Comparison of ENCODE assay signal across 22 mouse cellular contexts in genomic region chr8:106046872-106047559, GRCm38 (mm10). TPM values are rescaled to one million over a fixed set of nuclear protein-coding genes. Genes with fewer than 3 reads are reported as not detected.
DNase-seq lines count a peak whose midpoint lies in the region; ATAC-seq and TF ChIP-seq lines count a peak whose summit lies in the region.
"Had no signal": no experiment of that assay in that cellular context is flagged by ENCODE, and none has a peak within 500 bp of the region (broad histone marks: within the 10 kb centered on the region; RNA-seq: fewer than 3 reads in every experiment).

No protein-coding gene starts in this region.

- TF ChIP-seq POLR2A in heart, adult 2 months (IDR thresholded peaks at IDR 0.05; ENCODE audit: insufficient read depth, low read depth, low read length) = no peak

- H3K9ac ChIP-seq in heart, adult 2 months (ENCODE audit: low read depth, low read length) = no peak overlapping the region
- H3K9ac ChIP-seq in liver, embryonic 13.5 days = peak overlapping the region; percentile 61
- no peak overlapping the region for H3K9ac ChIP-seq in stomach, embryonic 14.5 days (replicated peaks; ENCODE audit: low read depth, low read length)
- H3K9ac ChIP-seq: limb, embryonic 15.5 days had no signal

- no peaks in the 10 kb centered on the region for H3K27me3 ChIP-seq in heart, adult 2 months (ENCODE audit: control insufficient read depth, insufficient read depth, low read length)
- no peaks in the 10 kb centered on the region for H3K27me3 ChIP-seq in liver, embryonic 13.5 days
- no peaks in the 10 kb centered on the region for H3K27me3 ChIP-seq in stomach, embryonic 14.5 days (ENCODE audit: control insufficient read depth, insufficient read depth, low read length)
- H3K27me3 ChIP-seq: limb, embryonic 15.5 days; megakaryocyte, embryonic 14.5 days had no signal

- ATAC-seq in liver, embryonic 13.5 days (ENCODE audit: low read depth) = peak; percentile 88
- ATAC-seq in stomach, embryonic 14.5 days (ENCODE audit: insufficient number of reproducible peaks, insufficient read depth, low FRiP score, low read depth) = peak; percentile 42; the same call in 1 of the 2 replicates
- ATAC-seq: activated CD4-positive, CD25-positive, alpha-beta regulatory T cell, adult 4 months; forebrain, embryonic 14.5 days; midbrain, embryonic 16.5 days had no signal

- no peak overlapping the region for H3K4me3 ChIP-seq in heart, adult 2 months
- no peak overlapping the region for H3K4me3 ChIP-seq in liver, embryonic 13.5 days (replicated peaks)
- no peak overlapping the region for H3K4me3 ChIP-seq in stomach, embryonic 14.5 days (ENCODE audit: low read depth, low read length)
- H3K4me3 ChIP-seq: limb, embryonic 15.5 days; megakaryocyte, embryonic 14.5 days had no signal

- TF ChIP-seq EP300 in heart, adult 2 months (IDR thresholded peaks at IDR 0.05; ENCODE audit: insufficient read depth, low read depth, low read length) = no peak

- TF ChIP-seq CTCF in heart, adult 2 months (IDR thresholded peaks at IDR 0.05) = no peak

- no peaks in the 10 kb centered on the region for H3K79me2 ChIP-seq in heart, adult 2 months (replicated peaks; ENCODE audit: control insufficient read depth, insufficient read depth, low read length)

- DNase-seq in heart, adult 2 months = peak in 1 of 2 experiments; percentile 27
- DNase-seq in heart, adult 11 months = no peak
- peak; percentile 55 for DNase-seq in c-Kit-negative CD71-positive TER-119-positive erythroid progenitor cells, embryonic 14.5 days (ENCODE audit: low read depth, low spot score)
- peak; percentile 70 for DNase-seq in liver, embryonic 13.5 days
- no peak for DNase-seq in cerebellum, postnatal 14 days
- no peak for DNase-seq in right cerebral cortex, postnatal 14 days
- DNase-seq: cerebellum, postnatal 10 days; kidney, adult 9 months; layer of hippocampus, adult 9-11 months; lung, postnatal 10 days; right cerebral cortex, adult 18-20 months; thymus, postnatal 25 days had no signal

- H3K4me2 ChIP-seq in liver, embryonic 13.5 days = peak overlapping the region; percentile 44
- no peak overlapping the region for H3K4me2 ChIP-seq in stomach, embryonic 14.5 days (replicated peaks; ENCODE audit: low read depth, low read length)
- H3K4me2 ChIP-seq: limb, embryonic 15.5 days had no signal

- whole genome bisulfite sequencing in heart, adult 2 months = 81% methylated on average over 11 of the region's 11 CpGs
- 76% methylated on average over 11 of the region's 11 CpGs for WGBS in liver, embryonic 13.5 days (ENCODE audit: insufficient replicate concordance)
- 92% methylated on average over 11 of the region's 11 CpGs for WGBS in stomach, embryonic 14.5 days

- no peaks in the 10 kb centered on the region; the same call in 1 of the 2 replicates for H3K36me3 ChIP-seq in heart, adult 2 months (ENCODE audit: control insufficient read depth, insufficient read depth, low read length)
- peaks cover 42% of the 10 kb centered on the region for H3K36me3 ChIP-seq in liver, embryonic 13.5 days
- peaks cover 2% of the 10 kb centered on the region; the same call in 1 of the 2 replicates for H3K36me3 ChIP-seq in stomach, embryonic 14.5 days (ENCODE audit: control insufficient read depth, insufficient read depth, low read length)

- peaks cover 7% of the 10 kb centered on the region for H3K4me1 ChIP-seq in heart, adult 2 months (ENCODE audit: control insufficient read depth, insufficient read depth, low read length)
- H3K4me1 ChIP-seq in liver, embryonic 13.5 days (replicated peaks) = peaks cover 46% of the 10 kb centered on the region
- H3K4me1 ChIP-seq in stomach, embryonic 14.5 days (ENCODE audit: control insufficient read depth, insufficient read depth, low read length) = no peaks in the 10 kb centered on the region
- H3K4me1 ChIP-seq: limb, embryonic 15.5 days had no signal

- intact Hi-C loops in heart, adult 2 months (cut with DNase I) = no loop called here

- no peaks in the 10 kb centered on the region for H3K9me3 ChIP-seq in liver, embryonic 13.5 days (replicated peaks)
- no peaks in the 10 kb centered on the region for H3K9me3 ChIP-seq in stomach, embryonic 14.5 days (ENCODE audit: control insufficient read depth, low read depth, low read length)
- H3K9me3 ChIP-seq: limb, embryonic 15.5 days; megakaryocyte, embryonic 14.5 days had no signal

- peak overlapping the region; percentile 21 for H3K27ac ChIP-seq in heart, adult 2 months
- peak overlapping the region; percentile 88 for H3K27ac ChIP-seq in liver, embryonic 13.5 days
- no peak overlapping the region for H3K27ac ChIP-seq in stomach, embryonic 14.5 days (ENCODE audit: low read length)
- H3K27ac ChIP-seq: limb, embryonic 15.5 days had no signal

RNA-seq across cellular contexts. Expression of gene Nfatc3, which starts 11.6 kb away (rescaled TPM):
- 10 to 100 TPM; 18.9 to 19.2 TPM for total RNA-seq in heart, adult 2 months (2021)
- polyA plus RNA-seq in heart, adult 2 months (2012; rRNA removed) = 12.2 and 21.8 TPM in 2 replicates
- 3.3 and 3.8 TPM in 2 replicates for polyA plus RNA-seq in liver, embryonic 13.5 days (2015; fragmentation: Nextera tagmentation; extraction: Ambion mirVana)
- 9.6 and 10.5 TPM in 2 replicates for polyA plus RNA-seq in stomach, embryonic 14.5 days (2014; fragmentation: Nextera tagmentation; extraction: Ambion mirVana)

RNA-seq across cellular contexts. Expression of gene Ddx28, which starts 35.3 kb away (rescaled TPM):
- total RNA-seq in heart, adult 2 months (2021) = 10 to 100 TPM in 1 of 2 experiments, 1 to 10 TPM in 1; 9.2 to 10.0 TPM
- 5.7 and 6.3 TPM in 2 replicates for polyA plus RNA-seq in heart, adult 2 months (2012; rRNA removed)
- polyA plus RNA-seq in liver, embryonic 13.5 days (2015; fragmentation: Nextera tagmentation; extraction: Ambion mirVana) = 12.9 and 13.2 TPM in 2 replicates
- polyA plus RNA-seq in stomach, embryonic 14.5 days (2014; fragmentation: Nextera tagmentation; extraction: Ambion mirVana) = 16.4 and 18.4 TPM in 2 replicates

RNA-seq across cellular contexts. Expression of gene Dpep2nb, which starts 41.2 kb away (rescaled TPM):
- not detected for total RNA-seq in heart, adult 2 months (2021)
- not detected in 2 replicates for polyA plus RNA-seq in heart, adult 2 months (2012; rRNA removed)
- not detected in 2 replicates for polyA plus RNA-seq in liver, embryonic 13.5 days (2015; fragmentation: Nextera tagmentation; extraction: Ambion mirVana)
- 0.29 TPM in 1 of 2 replicates, not detected in the other for polyA plus RNA-seq in stomach, embryonic 14.5 days (2014; fragmentation: Nextera tagmentation; extraction: Ambion mirVana)
- total RNA-seq: adrenal gland, postnatal 4 days; hematopoietic stem cell, adult 5-6 weeks; left cerebral cortex, postnatal 25 days had no signal
- polyA plus RNA-seq: activated CD4-positive, CD25-positive, alpha-beta regulatory T cell, adult 4 months; forebrain, embryonic 14.5 days; limb, embryonic 15.5 days; spleen, adult 2 months had no signal

RNA-seq across cellular contexts. Expression of gene Dus2, which starts 55.9 kb away (rescaled TPM):
- 1 to 10 TPM; 9.1 to 9.4 TPM for total RNA-seq in heart, adult 2 months (2021)
- 7.8 and 11.9 TPM in 2 replicates for polyA plus RNA-seq in heart, adult 2 months (2012; rRNA removed)
- 13.3 and 14.4 TPM in 2 replicates for polyA plus RNA-seq in liver, embryonic 13.5 days (2015; fragmentation: Nextera tagmentation; extraction: Ambion mirVana)
- polyA plus RNA-seq in stomach, embryonic 14.5 days (2014; fragmentation: Nextera tagmentation; extraction: Ambion mirVana) = 22.8 and 23.6 TPM in 2 replicates

Comparison
In these comparisons a context has a peak if more than half of its experiments do, and no peak if none do; other contexts are left out.
1. DNase-seq: peak in c-Kit-negative CD71-positive TER-119-positive erythroid progenitor cells, embryonic 14.5 days (single experiment) and liver, embryonic 13.5 days (single experiment); none in heart, adult 11 months (single experiment), cerebellum, postnatal 14 days (0 of 2) and right cerebral cortex, postnatal 14 days (single experiment).